Mouse (Mus musculus) T-cell, adult 2 months (primary cell): ENCODE data around the gene Myoz1.
"Not testable (repeated sequence)": the region's sequence is repeated elsewhere in the genome, so short reads cannot be mapped to it uniquely, and the experiment has no call there.

Source experiments
- DNase-seq: peaks from one replicate; pipeline ENCODE4 v3.0.0; 2022; ENCODE audit warnings: low spot score

Gene Myoz1

DNA sequence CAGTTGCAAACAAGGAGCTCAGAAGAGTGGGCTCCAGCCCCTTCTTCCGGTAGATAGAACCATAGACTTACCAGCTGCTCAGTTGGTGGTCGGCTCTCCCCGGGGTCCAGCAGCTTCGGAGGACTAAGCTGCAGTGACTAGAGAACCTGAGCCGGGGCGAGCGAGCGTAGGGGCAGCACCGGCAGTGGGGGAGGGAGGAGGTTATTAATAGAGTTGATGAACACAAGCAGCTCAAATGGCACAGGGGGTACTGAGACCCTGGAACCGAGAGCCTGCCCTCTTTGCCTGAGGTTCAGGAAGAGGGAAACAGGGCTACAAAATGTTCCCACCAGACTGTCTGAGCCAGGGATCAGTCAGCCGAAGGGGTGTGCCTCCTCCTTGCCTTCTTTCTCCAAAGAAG, at the start of gene Myoz1:
Gene Myoz1 (minus strand): TSS at position 180 of the 400 bp plus-strand sequence.
- no peak for DNase-seq

DNA sequence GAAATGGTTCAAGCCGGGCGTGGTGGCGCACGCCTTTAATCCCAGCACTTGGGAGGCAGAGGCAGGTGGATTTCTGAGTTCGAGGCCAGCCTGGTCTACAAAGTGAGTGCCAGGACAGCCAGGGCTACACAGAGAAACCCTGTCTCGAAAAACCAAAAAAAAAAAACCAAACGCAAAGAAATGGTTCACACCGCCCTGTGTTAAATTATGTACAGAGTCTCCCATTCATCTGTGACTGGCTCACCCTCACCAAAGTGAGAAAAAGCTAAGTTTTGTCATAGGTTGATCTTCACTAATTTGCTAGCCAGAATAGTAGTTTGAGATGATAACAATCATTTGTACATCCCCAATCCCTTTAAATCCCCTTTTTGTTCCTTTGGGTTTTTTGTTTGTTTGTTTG, 47.1 kb upstream of the Myoz1 start:
- not testable (repeated sequence) for DNase-seq

DNA sequence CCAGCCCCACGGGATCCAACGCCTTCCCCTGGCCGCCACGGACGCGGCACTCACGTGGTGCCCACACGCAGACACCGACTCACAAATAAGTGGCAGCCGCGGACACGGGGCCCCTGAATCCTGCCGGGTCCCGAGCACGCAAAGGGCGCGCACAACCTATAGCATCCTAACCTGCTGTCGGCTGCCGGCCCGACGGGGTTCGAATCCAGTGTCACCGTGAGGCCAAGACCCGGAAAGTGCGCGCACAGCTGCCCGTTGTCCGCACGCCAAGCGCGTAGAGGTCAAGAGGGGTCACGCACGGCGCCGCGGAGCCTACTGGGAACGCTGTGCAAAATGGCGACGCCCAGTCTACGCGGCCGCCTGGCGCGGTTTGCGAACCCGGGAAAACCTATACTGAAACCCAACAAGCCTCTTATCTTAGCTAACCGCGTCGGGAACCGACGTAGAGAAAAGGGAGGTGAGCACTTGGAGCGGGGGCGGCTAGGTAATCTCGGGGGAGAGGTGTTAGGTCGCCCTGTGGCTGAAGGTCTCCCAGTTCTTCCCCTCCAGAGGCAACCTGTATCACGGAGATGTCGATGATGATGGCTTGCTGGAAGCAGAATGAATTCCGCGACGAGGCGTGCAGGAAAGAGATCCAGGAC, 46.5 kb upstream of the Myoz1 start, which contains the start of gene Chchd1:
Gene Chchd1 (plus strand): TSS at position 266 of the 641 bp plus-strand sequence.
- peak; percentile 73 for DNase-seq

DNA sequence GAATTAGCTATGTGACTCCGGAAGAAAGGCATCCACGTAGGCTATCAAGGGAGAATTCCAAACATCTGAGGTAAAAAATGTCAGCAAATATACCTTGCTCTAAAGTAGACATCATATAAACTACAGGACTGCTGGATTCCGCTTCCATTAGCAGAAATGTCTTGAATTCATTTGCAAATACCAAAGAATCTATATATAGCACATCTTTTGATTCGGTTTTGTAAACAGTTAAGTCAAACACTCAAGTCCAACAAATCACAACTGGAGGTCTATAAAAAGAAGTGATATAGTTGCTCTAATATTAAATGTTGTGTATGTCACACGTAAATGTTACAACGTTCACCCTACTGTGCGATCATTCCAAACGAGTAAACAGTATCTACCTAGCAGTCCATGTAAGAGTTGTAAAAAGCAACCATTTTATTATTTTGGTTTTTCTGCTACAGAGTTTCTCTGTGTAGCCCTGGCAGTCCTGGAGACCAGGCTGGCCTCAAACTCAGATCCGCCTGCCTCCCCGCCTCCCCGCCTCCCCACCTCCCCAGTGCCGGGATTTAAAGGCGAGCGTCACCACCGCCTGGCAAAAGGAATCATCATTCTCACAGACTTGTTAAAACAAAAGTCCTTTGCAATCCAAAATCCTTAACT, 45.9 kb upstream of the Myoz1 start:
- no peak for DNase-seq

GRCm38 (mm10) chr14:20701554-20701953, 45.2 kb upstream of the Myoz1 start:
- no peak for DNase-seq

GRCm38 (mm10) chr14:20700362-20700761, 44.0 kb upstream of the Myoz1 start:
- DNase-seq, result no peak

DNA sequence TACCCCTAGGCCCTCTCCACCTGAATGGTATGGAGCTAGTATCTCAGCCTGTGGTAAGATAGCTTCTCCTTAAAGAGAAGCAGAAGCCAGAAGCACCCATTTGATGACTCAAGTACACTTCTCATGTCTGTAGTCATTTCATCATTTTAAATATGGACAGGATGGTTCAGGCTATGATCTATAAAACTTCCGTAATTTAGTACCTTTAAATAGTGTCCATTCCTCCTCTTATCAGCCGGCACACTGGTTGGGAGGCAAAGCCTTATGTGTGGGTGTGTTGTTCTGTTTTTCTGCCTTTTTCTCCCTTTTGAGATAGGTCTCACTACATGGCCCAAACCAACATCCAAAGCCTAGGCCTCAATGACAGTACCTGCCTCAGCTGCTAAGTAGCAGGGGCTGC, 42.2 kb upstream of the Myoz1 start:
- DNase-seq, result no peak

- DNase-seq, result peak; percentile 46
Observed at GRCm38 (mm10) chr14:20696986-20697385, 40.6 kb upstream of the Myoz1 start.

DNA sequence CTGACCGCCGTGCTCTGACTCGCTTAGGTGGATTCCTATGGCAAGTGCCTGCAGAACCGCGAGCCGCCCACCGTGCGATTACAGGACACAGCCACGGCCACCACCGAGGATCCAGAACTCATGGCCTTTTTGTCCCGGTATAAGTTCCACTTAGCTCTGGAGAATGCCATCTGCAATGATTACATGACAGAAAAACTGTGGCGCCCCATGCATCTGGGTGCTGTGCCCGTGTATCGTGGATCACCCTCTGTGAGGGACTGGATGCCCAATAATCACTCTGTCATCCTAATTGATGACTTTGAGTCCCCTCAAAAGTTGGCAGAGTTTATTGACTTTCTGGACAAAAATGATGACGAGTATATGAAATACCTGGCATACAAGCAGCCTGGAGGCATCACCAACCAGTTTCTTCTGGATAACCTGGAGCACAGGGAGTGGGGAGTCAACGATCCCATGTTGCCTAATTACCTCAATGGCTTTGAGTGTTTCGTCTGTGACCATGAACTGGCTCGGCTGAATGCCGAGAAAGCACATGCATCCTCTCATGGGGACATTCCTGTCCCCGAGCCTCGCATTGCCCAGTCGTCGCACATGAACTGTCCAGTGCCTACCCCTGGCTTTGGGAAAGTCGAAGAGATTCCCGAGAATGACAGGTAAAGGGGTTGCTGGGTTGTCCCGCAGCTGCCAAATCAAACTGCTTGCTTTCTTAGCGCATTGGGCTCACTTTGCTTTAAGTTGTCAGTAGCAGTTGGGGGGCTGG, 39.6 kb upstream of the Myoz1 start:
- DNase-seq, result no peak

- DNase-seq, result peak; percentile 87
Observed at GRCm38 (mm10) chr14:20694884-20695760, 38.8 kb upstream of the Myoz1 start, which contains the start of gene Fut11. Fut11 (plus strand) TSS chr14:20694968.

DNA sequence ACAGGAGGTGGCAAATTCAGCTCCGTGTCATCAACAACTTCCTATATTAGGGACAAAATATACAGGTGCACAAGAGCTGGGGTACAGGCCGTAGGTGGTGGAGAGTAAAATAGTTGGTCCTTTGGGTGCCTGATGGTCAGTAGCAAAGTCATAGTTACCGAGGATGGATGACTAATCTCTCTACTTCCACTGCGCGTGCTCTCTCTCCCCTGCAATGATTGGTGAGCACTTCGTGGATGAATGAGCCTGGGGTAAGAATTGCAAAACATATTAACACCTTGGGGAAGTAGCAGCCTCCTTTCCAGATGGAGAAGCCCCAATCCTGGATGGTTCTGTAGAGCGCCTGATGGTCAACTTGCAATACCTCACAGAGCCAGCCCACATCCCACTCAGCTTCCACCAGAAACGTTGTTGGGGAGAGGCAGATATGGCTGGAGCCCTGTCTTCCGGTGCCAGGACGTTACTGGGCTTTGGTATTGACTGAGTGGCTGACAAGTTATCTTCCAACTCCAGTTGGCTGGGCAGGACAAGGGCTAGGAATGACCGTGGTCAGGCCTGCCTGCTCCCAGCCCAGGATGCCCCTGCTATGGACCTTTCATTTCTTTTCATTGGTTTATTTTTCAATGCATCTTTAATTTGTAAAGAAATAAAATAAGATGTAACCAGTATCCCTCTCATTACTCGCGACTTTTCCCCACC, 38.0 kb upstream of the Myoz1 start:
- no peak for DNase-seq

DNA sequence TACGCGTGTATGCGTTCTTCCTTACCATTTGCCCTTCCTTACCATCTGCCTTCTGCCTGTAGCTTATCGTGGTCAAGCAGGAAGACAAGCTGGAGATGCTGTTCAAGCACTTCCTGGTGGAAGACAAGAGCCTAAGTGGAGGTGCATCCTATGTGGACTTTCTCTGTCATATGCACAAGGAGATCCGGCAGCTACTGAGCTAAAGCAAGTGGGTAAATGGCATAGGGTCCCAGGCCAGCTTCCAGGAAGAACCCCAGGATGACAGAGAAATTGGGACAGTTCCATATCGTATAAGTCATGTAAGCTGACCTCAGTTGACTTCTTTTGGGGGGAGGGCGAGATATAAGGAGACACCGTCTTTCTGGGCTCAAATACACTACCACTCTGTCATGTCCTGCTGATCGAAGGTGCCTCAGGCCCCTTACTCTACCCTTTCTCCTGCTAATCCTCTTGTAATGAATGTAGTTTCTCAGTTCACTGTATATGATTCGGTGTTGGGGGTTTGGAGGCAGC, 37.3 kb upstream of the Myoz1 start:
- no peak for DNase-seq

GRCm38 (mm10) chr14:20691772-20692171, 35.4 kb upstream of the Myoz1 start:
- no peak for DNase-seq

GRCm38 (mm10) chr14:20689009-20689408, 32.7 kb upstream of the Myoz1 start:
- DNase-seq, result no peak

DNA sequence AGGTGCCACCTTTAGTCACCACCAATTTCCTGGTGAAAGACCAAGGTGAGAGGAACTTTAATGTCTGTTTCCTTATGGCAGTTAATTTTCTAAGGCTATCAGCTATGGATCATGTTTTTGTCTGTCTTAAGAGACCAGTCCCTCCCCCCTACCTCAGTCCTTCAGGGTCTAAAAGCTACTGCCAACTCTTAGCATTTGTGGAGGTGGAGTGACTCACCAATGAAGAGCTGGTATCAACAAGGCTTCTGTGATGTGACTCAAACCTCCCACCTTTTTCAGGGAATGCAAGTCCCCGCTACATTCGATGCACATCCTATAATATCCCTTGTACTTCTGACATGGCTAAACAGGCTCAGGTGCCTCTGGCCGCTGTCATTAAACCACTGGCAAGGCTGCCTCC, 30.2 kb upstream of the Myoz1 start:
- no peak for DNase-seq

- DNase-seq, result peak; percentile 87
Observed at GRCm38 (mm10) chr14:20682498-20682897, 26.2 kb upstream of the Myoz1 start.

DNA sequence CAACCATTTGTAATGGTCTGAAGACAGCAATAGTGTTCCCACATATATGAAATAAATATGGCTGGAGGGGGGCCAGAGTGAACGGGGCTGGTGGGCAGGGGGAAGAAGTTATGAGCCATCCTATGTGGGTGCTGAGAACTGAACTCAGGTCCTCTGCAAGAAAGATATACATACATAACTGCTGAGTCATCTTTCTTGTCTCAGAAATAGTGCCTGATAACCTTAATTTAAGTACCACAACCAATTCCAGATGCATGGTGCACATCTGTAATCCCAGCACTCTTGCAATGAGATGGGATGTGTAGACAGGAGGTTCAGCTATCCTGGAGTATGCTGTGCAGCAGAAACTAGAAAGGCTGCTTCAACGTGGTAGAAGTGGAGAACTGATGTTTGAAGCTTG, 25.4 kb upstream of the Myoz1 start:
- DNase-seq, result no peak

DNA sequence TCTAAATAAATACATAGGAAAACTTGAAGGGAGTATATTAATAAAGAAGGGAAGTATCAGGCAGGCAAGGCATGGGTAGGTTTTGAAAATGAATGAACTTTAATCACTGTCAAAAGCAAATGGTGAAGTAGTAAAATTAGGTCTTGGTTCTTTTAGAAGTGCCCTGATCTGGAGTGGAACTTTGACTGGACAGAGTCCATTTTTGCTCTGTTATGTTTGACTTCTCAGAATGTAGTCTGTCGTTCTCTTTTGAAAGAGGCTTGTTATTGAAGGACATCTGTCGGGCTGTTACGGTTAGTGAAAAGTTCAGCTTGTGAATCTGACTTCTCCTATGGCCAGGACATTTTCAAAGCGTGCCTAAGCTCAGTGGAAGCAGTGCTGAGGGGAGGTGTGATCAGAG, 21.6 kb upstream of the Myoz1 start:
- no peak for DNase-seq

DNA sequence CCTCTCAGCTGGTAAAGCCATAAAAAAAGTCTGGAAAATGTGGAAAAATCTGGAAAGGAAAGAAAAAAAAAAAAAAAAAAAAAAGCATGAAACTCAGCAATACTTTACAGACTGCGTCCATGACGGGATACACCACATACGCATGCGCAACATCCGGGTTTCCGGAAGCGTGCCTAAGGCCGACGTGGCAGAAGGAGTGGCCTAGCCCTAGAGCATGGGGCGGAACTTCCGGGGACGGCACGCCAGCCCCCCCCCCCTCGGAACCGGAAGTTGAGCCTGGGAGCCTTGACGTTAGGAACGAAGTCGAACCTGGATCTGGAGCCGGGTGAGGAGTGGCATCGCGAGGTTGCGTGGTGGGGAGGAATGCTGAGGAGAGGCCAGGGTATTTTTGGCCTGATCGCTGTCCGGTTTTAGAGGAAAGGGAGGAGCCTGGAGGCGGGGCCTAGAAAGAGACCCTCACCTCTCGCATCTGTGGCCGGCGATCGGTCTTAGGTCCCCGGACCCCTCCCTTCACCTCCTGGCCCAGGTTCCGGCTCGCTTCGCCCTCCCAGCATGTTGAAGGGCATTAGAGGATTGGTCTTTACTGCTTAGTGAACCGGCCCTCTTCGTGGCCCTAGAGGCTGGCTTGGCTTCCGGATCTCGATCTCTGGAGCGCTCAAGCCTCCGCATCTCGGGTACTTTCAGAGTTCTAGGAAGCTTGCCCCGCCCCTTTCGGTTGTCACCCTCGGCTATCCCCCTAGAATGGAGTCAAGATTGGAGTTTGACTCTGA, 17.9 kb upstream of the Myoz1 start, which contains the start of gene Sec24c:
Gene Sec24c (plus strand): TSS at position 245 of the 770 bp plus-strand sequence.
- DNase-seq, result peak; percentile 96

DNA sequence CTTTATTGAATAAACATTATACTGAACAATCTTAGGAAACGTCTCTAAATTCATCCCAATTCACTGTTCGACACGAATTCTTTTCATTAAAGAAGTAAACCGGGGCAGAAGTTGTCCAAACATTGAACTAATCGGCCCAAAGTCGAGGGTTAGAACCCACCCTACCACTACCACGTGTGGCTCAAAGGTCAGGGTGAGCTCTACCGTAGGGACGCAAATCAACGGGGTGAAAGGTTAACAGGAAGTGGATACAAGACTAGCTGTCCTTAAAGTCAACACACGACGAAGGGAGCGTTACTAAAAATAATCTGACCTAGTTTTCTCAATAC, 17.4 kb upstream of the Myoz1 start:
- DNase-seq, result no peak
